In the genomic region with DNA sequence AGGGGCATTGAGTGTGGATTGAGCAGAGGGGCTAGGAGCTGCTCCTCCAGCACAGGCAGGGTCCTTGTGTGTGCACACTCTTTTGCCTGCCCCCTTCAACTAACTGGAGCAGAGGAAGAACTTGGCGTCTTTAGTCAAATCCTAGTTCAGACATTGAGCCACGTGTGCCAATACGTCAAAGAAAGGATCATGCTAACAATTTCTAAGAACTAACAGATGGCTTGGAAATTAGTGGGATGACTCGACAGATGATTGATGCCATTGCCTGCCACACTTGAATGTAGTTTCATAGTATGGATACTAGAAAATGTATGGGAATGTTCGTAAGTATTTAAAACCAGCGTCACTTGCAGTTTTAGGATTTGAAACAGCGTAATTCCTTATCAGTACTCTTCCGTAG, we compare ENCODE assay signal across 17 mouse cellular contexts.
"Had no signal": no experiment of that assay in that cellular context is flagged by ENCODE, and none has a peak within 500 bp of the region (broad histone marks: within the 10 kb centered on the region; RNA-seq: fewer than 3 reads in every experiment).

No protein-coding gene starts in this region.

- H3K27me3 ChIP-seq: megakaryocyte, embryonic 14.5 days; midbrain, embryonic 13.5 days; midbrain, embryonic 15.5 days; neural tube, embryonic 12.5 days had no signal

- ATAC-seq: midbrain, embryonic 13.5 days; midbrain, embryonic 15.5 days had no signal

- H3K27ac ChIP-seq: midbrain, embryonic 13.5 days; midbrain, embryonic 15.5 days; neural tube, embryonic 12.5 days had no signal

- H3K9me3 ChIP-seq: midbrain, embryonic 13.5 days; midbrain, embryonic 15.5 days; neural tube, embryonic 12.5 days had no signal

- DNase-seq: lung, adult 18-20 months; lung, embryonic 14.5 days; lung, postnatal 10 days; lung, postnatal 4 days; retina, postnatal 1 day; right cerebral cortex, adult 18-20 months; right cerebral cortex, postnatal 25 days; right cerebral cortex, postnatal 4 days; spleen, adult 18-20 months; thymus, adult 18-20 months; thymus, postnatal 14 days; thymus, postnatal 36 days had no signal

- H3K36me3 ChIP-seq: midbrain, embryonic 15.5 days; neural tube, embryonic 12.5 days had no signal

- H3K4me3 ChIP-seq: megakaryocyte, embryonic 14.5 days; midbrain, embryonic 13.5 days; midbrain, embryonic 15.5 days; neural tube, embryonic 12.5 days had no signal

- H3K4me1 ChIP-seq: megakaryocyte, embryonic 14.5 days had no signal

- H3K4me2 ChIP-seq: lung, embryonic 14.5 days; midbrain, embryonic 11.5 days; midbrain, embryonic 13.5 days; midbrain, embryonic 15.5 days; neural tube, embryonic 12.5 days had no signal

- H3K9ac ChIP-seq: lung, embryonic 14.5 days; midbrain, embryonic 13.5 days; midbrain, embryonic 15.5 days; neural tube, embryonic 12.5 days had no signal
